In the genomic region with DNA sequence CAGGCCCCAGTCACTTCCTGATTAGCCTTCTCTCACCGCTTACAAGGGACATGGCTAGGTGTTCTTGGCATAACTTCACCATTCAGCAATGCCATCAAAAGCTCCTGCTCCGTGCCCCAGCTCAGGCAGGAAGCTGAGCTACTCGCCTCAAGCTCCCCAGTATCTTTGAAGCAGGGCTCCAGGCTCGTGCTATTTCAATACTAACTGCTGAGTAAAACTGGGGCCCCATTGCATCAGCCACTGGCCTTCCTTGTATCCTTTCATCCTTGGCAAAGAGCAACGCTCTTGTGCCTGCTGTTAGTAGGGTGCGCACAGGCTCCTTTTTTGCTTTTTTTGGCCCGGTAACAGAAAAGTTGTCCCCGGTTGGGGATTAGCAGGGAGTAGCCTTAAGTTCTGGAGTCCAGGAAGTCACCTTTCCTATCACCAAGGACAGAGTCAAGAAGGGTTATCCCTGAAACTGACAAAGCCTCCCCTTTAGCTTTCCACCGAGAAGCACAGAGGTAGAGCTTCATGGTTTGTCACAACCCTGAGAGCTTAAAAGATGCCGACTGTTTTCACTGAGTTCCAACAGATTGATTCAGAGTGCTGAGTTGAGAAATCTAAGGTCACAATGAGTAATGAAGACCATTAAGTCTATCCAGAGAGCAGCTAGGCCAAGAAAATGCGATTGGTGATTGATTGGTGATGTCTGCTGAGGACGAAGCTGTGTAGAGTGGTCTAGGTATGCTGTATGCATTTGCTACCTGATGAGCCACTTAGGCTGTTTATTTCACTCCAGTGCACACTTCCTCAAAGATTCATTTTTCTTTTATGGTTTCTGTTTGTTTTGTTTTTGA, we compare ENCODE assay signal across 16 mouse cellular contexts. TPM values are rescaled to one million over a fixed set of nuclear protein-coding genes. Genes with fewer than 3 reads are reported as not detected.
DNase-seq lines count a peak whose midpoint lies in the region.
"Had no signal": no experiment of that assay in that cellular context is flagged by ENCODE, and none has a peak within 500 bp of the region (broad histone marks: within the 10 kb centered on the region; RNA-seq: fewer than 3 reads in every experiment).

No protein-coding gene starts in this region.

- DNase-seq in kidney, adult 9 months: peak; percentile 5
- DNase-seq in kidney, adult 18-20 months: no peak
- peak; percentile 63 for DNase-seq in thymus, postnatal 4 days
- no peak for DNase-seq in thymus, postnatal 36 days
- DNase-seq in adrenal gland, postnatal 25 days: peak; percentile 32
- no peak for DNase-seq in testis, postnatal 14 days (ENCODE audit: low spot score)
- DNase-seq in heart, adult 8-10 months (ENCODE audit: low spot score): no peak
- no peak for DNase-seq in heart, adult 11 months
- DNase-seq: B cell, adult 2 months; cerebellum, adult 11 months; heart, adult 2 months; heart, postnatal 36 days; kidney, postnatal 4 days; lung, embryonic 14.5 days; right cerebral cortex, adult 18-20 months; thymus, adult 18-20 months had no signal

RNA-seq across cellular contexts. Expression of a gene that starts 45.8 kb away (rescaled TPM):
- 43.0 and 54.8 TPM in 2 replicates for total RNA-seq in adrenal gland, postnatal 25 days (2021)
- total RNA-seq in heart, adult 8-10 months (2022): 10 to 100 TPM; 15.6 to 24.4 (median 17.1) TPM

Comparison
In these comparisons a context has a peak if more than half of its experiments do, and no peak if none do; other contexts are left out.
1. DNase-seq: peak in kidney, adult 9 months (single experiment), thymus, postnatal 4 days (single experiment) and adrenal gland, postnatal 25 days (single experiment); none in kidney, adult 18-20 months (single experiment), thymus, postnatal 36 days (0 of 2), testis, postnatal 14 days (single experiment), heart, adult 8-10 months (single experiment) and heart, adult 11 months (single experiment).